1 mouse cellular context compared by ENCODE assay signal in the genomic region with DNA sequence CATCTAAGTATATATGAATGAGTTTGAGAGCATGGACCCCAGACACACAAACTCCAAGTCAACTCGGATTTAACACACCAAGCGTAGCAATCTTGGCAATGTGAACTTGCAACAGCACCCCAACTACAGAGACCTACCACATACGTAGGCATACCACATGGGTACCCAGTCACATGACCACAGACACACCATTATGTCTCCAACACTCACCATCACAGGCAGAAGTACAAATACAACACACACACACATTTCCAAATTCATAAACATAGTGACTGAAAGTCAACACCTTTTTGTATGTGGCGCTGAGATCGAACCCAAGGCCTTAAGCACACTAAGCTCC.
TF ChIP-seq lines count a peak whose summit lies in the region.

No protein-coding gene starts in this region.

TF ChIP-seq in MEL, 35 proteins besides CTCF, POLR2A, EP300 and RAD21:
- TF ChIP-seq E2F4 (IDR thresholded peaks at IDR 0.05; ENCODE audit: borderline replicate concordance, low read depth, low read length) (no peak), USF1 (IDR thresholded peaks at IDR 0.05; ENCODE audit: low read depth, low read length) (peak; percentile 49; the same call in 1 of the 2 replicates)
